Mouse (Mus musculus) kidney, postnatal 25 days (tissue): ENCODE measurements around the gene Sox13.
A peak's percentile ranks its signal among the peaks of the same experiment; 100 is the strongest.

Experiments used
- DNase-seq, 2 experiments: peaks; one replicate each; pipeline ENCODE4 v3.0.0; 2021; ENCODE audit warnings: mixed read lengths in 2 of 2

The Sox13 gene

GRCm38 (mm10) chr1:133424547-133425140 is 467 bp upstream of the Sox13 start:
- no peak for DNase-seq

GRCm38 (mm10) chr1:133423166-133423542 is 1.0 kb downstream of the Sox13 start:
- peak in 1 of 2 experiments; percentile 69 for DNase-seq

- DNase-seq: peak; percentile 73 to 85
Measured at GRCm38 (mm10) chr1:133422615-133423161, 1.5 kb downstream of the Sox13 start.

- no peak for DNase-seq
Measured at GRCm38 (mm10) chr1:133421975-133422570, 2.1 kb downstream of the Sox13 start.

- no peak for DNase-seq
Measured at GRCm38 (mm10) chr1:133421061-133421460, 3.1 kb downstream of the Sox13 start.

GRCm38 (mm10) chr1:133420491-133420890 is 3.7 kb downstream of the Sox13 start:
- peak in 1 of 2 experiments; percentile 71 for DNase-seq

GRCm38 (mm10) chr1:133419178-133419834 is 4.9 kb downstream of the Sox13 start:
- DNase-seq: no peak

- peak; percentile 92 to 97 for DNase-seq
Measured at GRCm38 (mm10) chr1:133418164-133418800, 5.9 kb downstream of the Sox13 start.

GRCm38 (mm10) chr1:133417539-133417938 is 6.6 kb downstream of the Sox13 start:
- DNase-seq: no peak

- DNase-seq: no peak
Measured at GRCm38 (mm10) chr1:133417113-133417512, 7.1 kb downstream of the Sox13 start.

- DNase-seq: no peak
Measured at GRCm38 (mm10) chr1:133416472-133416871, 7.7 kb downstream of the Sox13 start.

- no peak for DNase-seq
Measured at GRCm38 (mm10) chr1:133415505-133415904, 8.7 kb downstream of the Sox13 start.

GRCm38 (mm10) chr1:133415086-133415485 is 9.1 kb downstream of the Sox13 start:
- peak; percentile 69 to 90 for DNase-seq

- peak; percentile 74 to 87 for DNase-seq
Measured at GRCm38 (mm10) chr1:133412941-133413340, 11.2 kb downstream of the Sox13 start.

GRCm38 (mm10) chr1:133411506-133412147 is 12.6 kb downstream of the Sox13 start:
- peak in 1 of 2 experiments; percentile 65 for DNase-seq

GRCm38 (mm10) chr1:133409786-133410185 is 14.4 kb downstream of the Sox13 start:
- DNase-seq: peak in 1 of 2 experiments; percentile 77

- DNase-seq: peak in 1 of 2 experiments; percentile 44
Measured at GRCm38 (mm10) chr1:133408880-133409516, 15.2 kb downstream of the Sox13 start.

- peak in 1 of 2 experiments; percentile 35 for DNase-seq
Measured at GRCm38 (mm10) chr1:133408321-133408720, 15.9 kb downstream of the Sox13 start.

GRCm38 (mm10) chr1:133407436-133407835 is 16.7 kb downstream of the Sox13 start:
- DNase-seq: peak in 1 of 2 experiments; percentile 28

- peak in 1 of 2 experiments; percentile 21 for DNase-seq
Measured at GRCm38 (mm10) chr1:133406614-133407013, 17.6 kb downstream of the Sox13 start.

- DNase-seq: no peak
Measured at GRCm38 (mm10) chr1:133404005-133404404, 20.2 kb downstream of the Sox13 start.
